Mouse (Mus musculus) myocyte (in vitro differentiated cells): Measurements from ENCODE around the gene Amfr.

Experiments used
- CEBPB ChIP-seq: IDR thresholded peaks from 2 replicates; pipeline ENCODE4 v1.6.1; 2011; ENCODE audit warnings: mild to moderate bottlenecking, moderate library complexity; ENCODE audit not compliant: poor library complexity, insufficient read depth, severe bottlenecking
- MAX ChIP-seq: IDR thresholded peaks from one replicate; pipeline ENCODE4 v1.6.1; 2011; ENCODE audit warnings: low read depth, mild to moderate bottlenecking, control low read depth
- MYOD1 ChIP-seq, 3 experiments: IDR thresholded peaks; one replicate each; pipeline ENCODE4 v1.6.1; 2011; ENCODE audit warnings: control low read depth in 2 of 3, low read depth in 2 of 3, mild to moderate bottlenecking in 2 of 3, moderate library complexity in 1 of 3; ENCODE audit not compliant: insufficient read length in 2 of 3, control insufficient read depth in 1 of 3
- POLR2A ChIP-seq: IDR thresholded peaks from one replicate; pipeline ENCODE4 v1.6.1; 2011; ENCODE audit warnings: low read depth, mild to moderate bottlenecking, control low read depth, moderate library complexity; ENCODE audit not compliant: insufficient read length
- TCF12 ChIP-seq: IDR thresholded peaks from one replicate; pipeline ENCODE4 v1.6.1; 2011; ENCODE audit warnings: mild to moderate bottlenecking, control low read depth; ENCODE audit not compliant: poor library complexity, insufficient read depth, severe bottlenecking
- USF1 ChIP-seq: IDR thresholded peaks from one replicate; pipeline ENCODE4 v1.6.1; 2011; ENCODE audit warnings: low read depth, mild to moderate bottlenecking, control low read depth, moderate library complexity

DNA sequence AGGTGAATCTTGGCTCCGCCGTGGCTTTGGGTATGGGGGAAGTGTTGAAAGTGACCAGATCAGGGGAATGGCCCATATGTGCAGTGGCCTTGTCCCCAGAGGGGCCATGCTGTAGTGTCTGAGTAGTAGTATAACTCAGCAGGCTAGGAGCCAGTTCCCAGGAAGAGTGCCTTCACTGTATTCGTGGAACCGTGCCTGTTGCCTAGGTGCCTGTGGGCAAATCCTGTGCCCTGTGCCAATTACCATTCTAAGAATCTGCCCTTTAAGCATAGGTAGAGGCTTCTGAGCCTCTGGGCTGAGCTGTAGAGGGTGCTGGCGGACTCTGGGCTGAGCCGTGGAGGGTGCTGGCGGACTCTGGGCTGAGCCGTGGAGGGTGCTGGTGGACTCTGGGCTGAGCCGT, 54.2 kb downstream of the Amfr start:
- no peak for TF ChIP-seq USF1
- TF ChIP-seq MYOD1 (IDR thresholded peaks at IDR 0.05; ENCODE audit: control insufficient read depth in 1 of 3, insufficient read length in 2 of 3, low read depth in 2 of 3), result no peak
- TF ChIP-seq CEBPB, result no peak
- no peak for TF ChIP-seq POLR2A
- no peak for TF ChIP-seq TCF12
- no peak for TF ChIP-seq MAX
